Mouse (Mus musculus) left cerebral cortex, postnatal 4 days (tissue): ENCODE measurements around the gene Cebpg. TPM values are rescaled to one million over a fixed set of nuclear protein-coding genes. Genes with fewer than 3 reads are reported as not detected.
A peak's percentile ranks its signal among the peaks of the same experiment; 100 is the strongest.

Source experiments
- DNase-seq: peaks from one replicate; pipeline ENCODE4 v3.0.0-alpha.2; 2022
- intact Hi-C: fragments of 180-260 bp; cut with DNase I; formaldehyde crosslinking; loops from one replicate; pipeline ENCODE4 v1.15.1; 2025
- total RNA-seq, 2 experiments: library from RNA; stranded (reverse); gene quantifications; 2 replicates each; pipeline ENCODE4 v1.2.3; 2021

The Cebpg gene
- 10 to 100 TPM; 26.4 to 27.4 TPM for total RNA-seq

DNA sequence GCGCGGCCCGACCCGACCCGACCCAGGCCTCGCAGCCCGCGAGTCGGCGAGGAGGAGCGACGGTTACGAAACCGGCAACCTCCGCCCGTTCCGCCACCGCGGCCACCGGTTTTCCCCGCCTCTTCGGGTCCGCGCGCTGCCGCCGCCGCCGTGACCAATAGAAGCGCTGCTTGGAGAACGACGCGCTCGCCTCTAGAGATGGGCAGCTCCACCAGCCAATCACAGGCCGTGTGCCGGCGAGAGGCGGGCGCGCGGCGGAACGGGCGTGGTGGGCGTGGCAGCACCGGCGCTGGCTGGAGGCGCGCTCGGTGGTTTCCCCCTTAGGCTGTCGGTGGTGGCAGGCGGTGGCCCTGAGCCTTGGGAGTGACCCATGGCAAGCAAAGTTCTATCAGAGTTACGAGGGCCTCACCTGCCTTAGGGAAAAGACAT, at the start of gene Cebpg:
Cebpg (minus strand) TSS at position 138 of the 429 bp plus-strand sequence.
- intact Hi-C loops: no loop called here
- DNase-seq: peak; percentile 95

DNA sequence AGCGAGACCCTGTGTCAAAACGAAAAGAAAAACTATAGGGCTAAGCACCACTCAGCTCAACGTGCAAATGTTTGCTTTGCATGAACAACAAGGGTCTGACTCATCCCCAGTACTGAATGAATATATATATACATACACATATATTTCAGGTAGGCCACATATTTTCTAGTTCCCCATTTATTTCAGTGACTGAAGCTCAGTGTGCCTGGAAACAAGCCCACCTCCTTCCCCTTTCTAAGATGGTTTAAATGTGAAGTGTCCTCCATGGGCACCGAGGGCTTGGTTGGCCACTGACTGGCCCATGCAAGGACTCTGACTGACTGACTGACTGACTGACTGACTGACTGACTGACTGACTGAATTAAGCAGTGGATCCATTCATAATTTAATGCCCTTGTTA, 43.2 kb upstream of the Cebpg start:
- no peak for DNase-seq
- intact Hi-C loops: no loop called here

DNA sequence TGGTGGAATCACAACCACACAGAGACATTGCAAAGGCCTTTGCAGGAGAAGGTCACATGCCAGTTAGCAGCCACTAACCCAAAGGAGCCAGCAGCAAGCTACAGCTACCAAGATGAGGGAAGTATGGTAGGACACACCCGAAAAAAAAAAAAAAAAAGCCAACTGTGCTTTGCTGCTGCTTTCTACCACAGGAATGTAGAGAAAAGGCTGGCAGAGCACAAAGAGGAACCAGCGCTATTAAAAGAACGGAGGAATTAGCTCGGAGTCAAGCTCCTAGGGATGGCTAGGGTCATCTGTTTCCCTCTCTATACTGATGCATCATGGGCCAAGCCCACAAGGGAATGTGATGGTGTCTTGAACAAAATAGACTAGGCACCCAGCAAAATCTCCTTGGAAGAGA, 42.4 kb upstream of the Cebpg start:
- intact Hi-C loops: no loop called here
- DNase-seq: no peak

DNA sequence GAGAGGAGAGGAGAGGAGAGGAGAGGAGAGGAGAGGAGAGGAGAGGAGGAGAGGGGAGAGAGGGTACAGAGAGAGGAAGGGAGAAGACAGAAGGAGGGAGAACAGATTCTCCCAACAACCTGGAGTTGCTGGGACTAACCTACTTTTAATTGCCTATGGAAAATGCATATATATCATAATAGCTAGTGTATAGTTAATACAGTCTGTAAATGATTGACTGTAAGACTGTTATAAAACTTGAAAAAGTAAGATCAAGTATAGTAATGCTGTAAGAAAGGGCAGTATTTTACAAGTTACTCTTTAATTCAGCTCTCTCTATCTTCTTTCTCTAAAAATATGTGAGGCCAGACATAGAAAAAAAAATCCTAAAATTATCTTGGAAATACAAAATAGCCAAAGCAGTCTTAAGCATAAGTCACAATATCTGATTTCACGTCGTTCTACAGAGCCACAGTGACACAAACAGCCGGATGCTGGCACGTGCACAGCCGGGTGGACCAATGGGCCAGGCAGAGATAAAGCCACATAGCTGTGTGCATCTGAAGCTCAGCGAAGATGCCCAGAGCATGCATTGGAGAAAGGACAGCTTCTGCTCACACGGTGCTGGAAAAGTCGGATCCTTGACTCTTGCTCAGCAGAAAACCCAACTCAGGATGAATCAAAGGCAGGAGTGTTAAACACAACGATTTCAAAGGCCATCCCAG, 38.8 kb upstream of the Cebpg start:
- no peak for DNase-seq
- intact Hi-C loops: no loop called here

DNA sequence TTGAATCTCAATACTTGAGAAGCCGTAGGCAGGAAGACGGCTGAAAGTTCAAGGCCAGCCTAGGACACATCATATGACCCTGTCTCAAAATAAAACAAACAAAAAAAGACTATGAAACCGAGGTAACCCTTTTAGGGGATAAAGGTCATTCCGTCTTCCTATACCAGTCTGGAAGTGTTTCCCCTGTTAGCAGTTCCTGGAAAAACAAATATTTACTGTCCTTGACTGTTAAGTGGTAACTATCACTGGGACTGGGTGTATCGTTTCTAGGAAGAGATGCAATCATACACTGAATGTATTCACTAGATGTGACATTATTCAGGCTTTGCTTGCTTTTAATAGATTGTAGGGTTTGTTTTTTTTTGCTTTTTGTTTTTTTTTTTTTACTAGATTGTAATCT, 34.2 kb upstream of the Cebpg start:
- DNase-seq: no peak
- intact Hi-C loops: no loop called here

DNA sequence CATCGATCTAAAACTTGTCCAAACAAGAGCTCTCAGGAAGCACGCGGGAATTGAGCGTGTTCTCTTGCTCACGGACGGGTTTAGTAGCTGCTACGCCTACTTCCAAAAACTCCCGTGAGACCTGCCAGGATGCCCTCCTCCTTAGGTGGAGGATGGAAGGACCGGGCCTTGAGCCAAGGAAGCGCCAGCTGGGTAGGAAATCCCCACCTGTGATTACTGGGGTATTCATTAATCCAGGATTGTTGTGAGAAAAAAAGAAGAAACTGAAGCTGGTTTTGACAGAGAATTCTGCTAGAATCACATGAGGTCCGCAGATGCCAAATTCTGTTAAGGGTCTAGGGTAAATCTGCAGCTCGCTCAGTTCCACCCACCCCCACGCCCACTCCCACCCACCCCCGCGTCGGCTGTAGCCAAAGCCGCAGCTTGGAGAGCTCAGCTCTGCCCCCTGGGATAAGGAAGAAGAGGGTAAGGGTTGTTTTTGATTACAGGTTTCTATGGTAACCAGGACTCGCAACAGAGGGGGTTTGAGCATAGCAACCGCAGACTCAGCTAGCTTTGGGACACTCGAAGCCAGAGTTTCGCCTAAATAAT, 30.0 kb upstream of the Cebpg start:
- intact Hi-C loops: no loop called here
- peak; percentile 41 for DNase-seq

DNA sequence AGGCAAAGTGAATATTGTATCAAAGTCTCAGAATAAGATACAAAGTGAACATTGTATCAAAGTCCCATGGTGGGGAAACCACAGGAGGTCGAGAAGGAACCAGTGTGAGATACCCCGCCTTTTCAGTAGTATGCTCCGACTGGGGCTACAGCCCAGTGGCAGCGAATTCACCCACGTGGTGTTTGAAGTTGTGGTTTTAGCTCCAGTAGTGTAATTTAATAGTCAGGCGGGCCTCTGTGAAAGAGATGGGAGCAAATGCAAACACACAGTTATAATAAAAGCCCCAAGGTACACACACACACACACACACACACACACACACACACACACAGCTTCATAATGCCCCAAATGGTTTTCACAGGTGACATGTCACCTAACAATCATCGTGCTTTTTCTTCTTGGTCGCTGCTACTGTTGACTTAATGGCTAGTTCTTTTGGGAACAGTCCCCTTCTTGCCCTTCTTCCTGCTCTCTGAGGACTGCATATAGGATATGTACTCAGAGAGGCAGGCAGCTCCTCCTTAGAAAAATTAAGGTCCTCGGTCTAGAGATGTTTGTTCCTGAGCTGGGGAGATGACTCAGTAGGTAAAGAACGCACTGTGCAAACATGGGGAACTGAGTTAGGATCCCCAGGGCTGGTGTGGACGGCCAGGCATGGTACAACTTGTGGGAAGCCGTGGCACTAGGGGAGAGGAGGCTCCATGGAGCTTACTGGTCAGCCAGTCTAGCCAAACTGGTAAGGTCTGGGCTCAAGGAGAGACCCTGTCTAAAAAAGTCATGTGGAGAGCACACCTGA, 28.4 kb upstream of the Cebpg start:
- intact Hi-C loops: no loop called here

DNA sequence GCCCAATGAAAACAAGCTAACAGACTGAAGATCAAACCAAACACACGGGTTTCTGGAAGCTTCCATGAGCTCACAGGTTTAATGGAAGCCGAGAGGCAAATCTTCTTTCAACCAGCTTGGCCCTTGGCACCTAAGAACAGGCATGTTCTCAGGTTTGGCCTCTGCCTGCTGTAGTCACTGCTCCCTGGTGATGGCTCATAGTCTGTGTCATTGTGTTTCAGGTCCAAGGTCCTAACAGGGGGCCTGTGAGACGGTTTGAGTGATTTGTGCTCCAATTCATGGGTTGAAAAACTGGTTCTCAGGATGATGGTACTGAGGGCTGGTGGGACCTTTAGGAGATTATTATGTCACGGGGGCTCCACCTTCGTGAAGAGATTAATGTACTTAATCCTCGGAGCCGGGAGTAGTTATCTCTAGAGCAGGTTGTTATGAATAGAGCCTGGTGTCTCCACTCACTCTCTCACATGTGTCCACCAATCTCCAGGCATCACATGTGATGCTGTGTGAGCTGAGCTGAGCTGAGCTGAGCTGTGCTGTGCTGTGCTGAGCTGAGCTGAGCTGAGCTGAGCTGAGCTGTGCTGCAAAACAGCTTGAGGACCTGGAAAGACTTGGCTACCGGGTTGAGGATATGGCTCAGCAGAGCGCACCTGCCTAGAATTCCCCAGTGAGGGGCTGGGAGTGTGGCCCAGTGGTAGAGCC, 25.2 kb upstream of the Cebpg start:
- intact Hi-C loops: no loop called here

More for the DNA sequence above, 28.4 kb upstream of the Cebpg start:
- DNase-seq: no peak

DNA sequence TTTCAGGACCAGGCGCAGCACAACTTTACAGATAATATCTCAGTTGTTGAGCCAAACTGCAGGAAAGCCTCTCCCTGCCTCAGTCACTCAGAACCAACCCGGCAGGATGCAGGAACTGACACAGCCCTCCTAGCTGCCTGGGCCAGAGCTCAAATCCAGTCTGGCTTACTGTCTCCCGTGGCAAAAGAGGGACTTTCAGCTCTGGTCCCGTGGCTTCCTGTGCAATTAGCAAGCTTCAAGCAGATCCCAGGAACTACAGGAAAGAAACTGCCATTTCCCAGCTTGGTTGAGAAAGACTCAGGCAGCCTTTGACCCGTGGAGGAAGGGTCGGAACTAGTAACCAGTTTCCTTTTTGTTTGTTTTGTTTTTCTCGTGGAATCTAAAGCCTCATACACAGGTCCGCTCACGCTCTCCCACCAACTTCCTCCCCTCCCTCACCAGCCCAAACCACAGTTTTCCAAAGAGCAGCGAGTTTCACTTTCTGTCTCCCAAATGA, 24.5 kb upstream of the Cebpg start:
- intact Hi-C loops: no loop called here
- no peak for DNase-seq

More for the DNA sequence above, 25.2 kb upstream of the Cebpg start:
- no peak for DNase-seq

DNA sequence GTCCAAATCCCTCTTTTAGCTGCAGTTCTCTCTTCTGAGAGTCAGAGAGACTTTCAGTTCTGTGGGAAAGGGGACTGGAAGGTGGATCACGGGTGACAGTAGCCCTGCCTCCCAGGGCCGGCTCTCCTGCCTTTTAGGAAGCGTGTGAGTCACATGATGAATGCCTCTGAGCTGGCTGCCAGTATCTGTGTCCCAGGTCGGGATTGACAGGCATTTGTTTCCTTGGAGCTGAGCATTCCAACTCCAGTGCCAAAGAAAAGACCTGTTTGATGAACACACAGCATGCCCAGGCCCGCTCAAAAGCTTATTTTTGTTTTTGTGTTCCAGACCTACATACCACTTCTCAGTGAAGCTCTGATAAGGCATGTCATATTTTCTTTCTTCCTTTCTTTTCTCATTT, 20.3 kb upstream of the Cebpg start:
- intact Hi-C loops: no loop called here
- no peak for DNase-seq

DNA sequence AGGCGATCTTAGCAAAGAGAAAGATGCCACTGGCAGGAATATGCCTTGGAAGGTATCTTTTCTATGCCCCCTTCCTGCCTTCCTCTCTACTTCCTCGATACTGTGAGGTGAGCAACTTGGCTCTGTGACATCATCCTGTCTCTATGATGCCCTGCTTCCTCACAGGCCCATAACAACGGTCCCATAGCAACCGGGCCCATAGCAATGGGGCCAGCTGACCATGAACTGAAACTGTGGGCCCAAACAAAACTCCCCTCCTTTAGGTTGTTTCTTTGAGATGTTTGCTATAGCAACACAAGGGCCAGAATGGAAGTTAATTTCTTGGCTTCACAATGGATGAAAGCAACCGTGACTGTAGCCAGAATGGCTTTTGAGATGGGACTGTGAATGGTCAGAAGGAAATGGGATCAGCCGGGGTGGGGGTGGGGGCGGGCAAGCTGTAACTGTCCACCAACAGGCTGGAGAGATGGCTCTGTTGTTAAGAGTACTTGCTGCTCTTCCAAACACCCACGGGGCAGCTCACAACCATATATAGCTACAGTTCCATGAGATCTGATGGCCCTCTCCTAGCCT, 10.4 kb upstream of the Cebpg start:
- intact Hi-C loops: no loop called here

DNA sequence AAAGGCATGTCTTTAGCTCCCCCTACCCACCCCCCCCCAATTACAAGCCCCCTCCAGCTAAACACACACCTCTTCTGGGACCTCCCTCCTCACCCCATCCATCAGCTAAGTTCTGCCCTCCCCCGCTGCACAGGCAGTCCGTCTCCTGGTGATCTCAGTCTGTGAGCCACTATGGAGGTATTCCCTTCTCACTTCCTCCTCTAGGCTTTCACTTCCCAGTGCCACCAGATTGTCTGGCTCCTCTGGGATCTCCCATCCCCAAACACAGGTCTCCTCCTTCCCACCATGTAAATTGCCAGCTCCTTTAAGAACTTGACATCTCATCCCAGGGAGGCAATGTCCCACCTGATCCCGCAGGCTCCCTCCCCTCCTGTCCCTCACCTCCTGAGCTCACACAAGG, 9.6 kb upstream of the Cebpg start:
- no peak for DNase-seq
- intact Hi-C loops: no loop called here

More for the DNA sequence above, 10.4 kb upstream of the Cebpg start:
- DNase-seq: no peak

DNA sequence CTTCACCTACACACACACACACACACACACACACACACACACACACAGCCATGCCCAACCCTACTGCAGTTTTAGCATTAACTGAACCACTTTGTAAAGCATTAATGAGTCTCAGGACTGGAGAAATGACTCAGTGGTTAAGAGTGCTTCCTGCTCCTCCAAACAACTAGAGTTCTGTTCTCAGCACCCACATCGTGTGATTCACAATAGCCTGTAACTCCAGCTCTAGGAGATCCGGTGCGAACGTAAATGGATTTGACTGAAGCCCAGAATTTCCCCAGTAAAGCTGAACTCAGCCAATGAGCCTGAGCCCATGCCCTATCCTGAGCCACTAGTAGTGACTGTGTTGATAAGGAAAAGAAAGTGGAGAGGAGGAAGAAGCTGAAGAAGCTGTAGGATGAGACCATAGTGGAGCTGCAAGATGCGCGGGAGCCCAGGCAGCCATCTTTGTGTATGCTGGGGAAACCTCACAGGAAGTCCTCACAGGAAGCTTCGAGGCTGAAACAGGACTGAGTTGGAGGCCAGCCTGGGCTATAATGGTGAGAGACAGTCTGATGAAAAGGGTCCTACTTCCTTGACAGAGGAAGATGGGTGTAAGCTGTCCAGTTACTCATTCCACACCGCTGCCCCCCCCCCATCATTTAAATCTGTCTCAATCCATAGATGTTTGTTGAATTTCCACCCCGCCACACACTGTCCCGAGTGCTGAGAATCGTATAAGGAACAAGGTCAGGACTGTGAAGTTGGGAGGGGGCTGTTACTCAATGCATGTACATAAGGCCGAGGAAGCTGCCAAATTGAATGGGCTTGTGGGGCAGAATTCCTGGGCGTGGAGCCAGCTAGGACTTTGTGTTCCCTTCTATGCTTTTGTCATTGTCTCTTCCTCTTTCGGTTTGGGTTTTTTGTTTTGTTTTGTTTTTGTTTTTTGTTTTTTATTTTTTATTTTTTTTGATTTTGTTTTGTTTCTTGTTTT, 8.2 kb upstream of the Cebpg start:
- intact Hi-C loops: no loop called here
- DNase-seq: peak; percentile 72

DNA sequence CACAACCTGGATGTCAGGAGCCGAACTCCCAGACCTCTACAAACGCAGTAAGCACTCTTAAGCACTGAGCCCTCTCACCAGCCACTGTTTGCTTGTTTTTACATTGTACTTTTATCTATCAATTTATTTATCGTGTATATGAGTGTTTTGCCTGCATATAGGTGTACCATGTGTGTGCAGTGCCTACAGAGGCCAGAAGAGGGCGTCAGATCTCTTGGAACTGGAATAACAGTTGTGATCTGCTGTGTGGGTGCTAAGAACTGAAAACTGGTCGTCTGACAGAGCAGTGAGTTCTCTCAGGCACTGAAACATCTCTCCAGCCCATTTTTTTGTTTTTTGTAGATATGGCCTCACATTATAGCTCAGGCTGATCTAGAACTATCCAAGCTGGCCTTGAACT, 3.1 kb upstream of the Cebpg start:
- intact Hi-C loops: no loop called here
- DNase-seq: no peak

DNA sequence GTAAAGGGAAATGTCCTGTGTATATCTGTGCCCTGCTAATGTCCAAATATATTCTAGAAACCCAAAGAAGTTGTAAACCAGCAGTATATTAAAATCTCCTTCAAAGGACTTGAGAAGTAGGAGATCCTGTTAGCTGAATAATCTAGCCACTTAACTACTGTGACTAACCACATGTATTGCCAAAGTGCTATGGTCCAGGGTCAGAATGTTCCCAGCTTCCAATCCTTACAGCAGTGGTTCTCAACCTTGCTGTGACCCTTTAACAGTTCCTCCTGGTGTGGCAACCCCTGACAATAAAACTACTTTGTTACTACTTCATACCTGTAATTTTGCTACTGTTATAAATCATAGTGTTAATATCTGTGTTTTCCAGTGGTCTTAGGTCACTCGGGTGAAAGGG, 2.0 kb upstream of the Cebpg start:
- DNase-seq: no peak
- intact Hi-C loops: no loop called here

DNA sequence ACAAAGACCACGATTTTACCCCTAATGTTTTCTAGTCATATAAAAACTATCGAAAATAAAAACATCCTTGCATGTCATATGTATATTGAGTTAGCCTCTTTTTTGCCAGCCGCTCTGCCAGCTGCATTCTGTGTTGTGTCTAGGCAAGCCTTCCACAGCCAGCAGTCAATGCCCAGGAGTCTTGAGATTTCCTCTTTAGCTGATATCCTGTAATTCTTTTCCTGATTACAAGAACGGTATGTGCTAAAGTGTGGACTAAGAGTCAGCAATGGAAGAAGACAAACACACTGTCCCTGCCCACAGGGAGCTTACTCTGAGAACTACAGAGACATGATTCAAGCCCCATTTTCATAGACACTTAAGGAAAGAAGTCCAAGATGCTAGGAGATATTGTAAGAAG, 1.2 kb upstream of the Cebpg start:
- intact Hi-C loops: no loop called here
- DNase-seq: no peak

DNA sequence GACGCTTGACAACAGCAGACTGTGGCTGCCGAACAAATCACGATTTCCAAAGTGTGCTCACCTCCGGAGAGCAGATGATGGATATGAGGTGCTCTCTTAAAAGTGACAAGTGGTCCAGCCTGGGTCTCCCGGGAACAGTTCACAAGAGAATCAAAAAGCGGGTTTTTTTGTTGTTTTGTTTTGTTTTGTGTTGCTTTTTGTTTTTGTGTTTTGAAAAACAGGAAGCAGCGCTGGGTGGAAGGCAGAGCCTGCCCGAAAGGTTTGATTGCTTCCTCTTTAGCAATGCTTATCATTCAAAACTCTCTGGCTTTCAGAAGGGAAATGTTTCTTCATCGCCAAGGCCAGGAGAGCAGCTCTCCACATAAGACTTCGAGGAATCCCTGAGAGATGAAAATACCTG, 626 bp upstream of the Cebpg start:
- intact Hi-C loops: no loop called here
- DNase-seq: no peak

DNA sequence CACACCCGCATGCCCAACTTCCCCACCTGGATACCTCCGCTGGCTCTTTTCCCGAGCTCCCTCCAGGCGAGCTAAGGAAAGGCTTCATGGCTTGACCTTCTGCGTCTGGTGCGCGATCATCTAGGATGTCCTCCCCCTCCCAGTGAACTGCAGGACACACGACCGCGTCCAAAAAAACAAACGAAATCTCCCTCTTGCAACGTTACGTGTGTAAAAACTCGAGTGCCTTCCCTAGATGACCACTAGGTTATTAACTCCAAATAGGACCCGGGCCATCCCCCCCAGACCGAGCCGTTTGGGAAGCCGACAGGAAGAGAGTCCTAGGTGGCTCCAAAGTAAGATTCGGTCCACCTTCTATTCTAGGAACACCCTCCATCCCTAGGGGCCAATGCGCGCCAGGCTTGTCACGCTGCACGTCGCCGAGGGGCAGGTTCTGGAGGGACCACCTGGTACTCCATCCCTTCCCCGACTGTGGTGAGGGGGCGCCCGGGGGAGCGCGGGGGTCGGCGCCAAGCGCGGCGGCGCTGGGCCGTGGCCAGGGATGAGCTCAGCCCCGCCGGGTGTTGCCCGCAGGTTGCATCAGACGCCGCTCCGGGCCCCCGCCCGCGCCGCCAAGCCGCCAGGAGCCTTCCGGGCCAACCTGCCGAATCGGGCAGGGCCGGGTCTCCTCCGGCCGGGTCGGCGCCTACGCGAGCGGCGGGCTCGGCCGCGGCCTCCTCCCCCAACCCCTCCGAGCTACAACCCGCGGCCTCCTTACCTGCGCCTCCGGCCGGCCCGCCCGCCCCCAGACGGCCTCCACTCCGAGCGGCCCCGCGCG, 546 bp downstream of the Cebpg start:
- intact Hi-C loops: no loop called here
- peak; percentile 60 for DNase-seq
